17 mouse cellular contexts compared by ENCODE assay signal in genomic region chr13:98306393-98306792, GRCm38 (mm10). TPM values are rescaled to one million over a fixed set of nuclear protein-coding genes. Genes with fewer than 3 reads are reported as not detected.
DNase-seq lines count a peak whose midpoint lies in the region; ATAC-seq and TF ChIP-seq lines count a peak whose summit lies in the region.
"Had no signal": no experiment of that assay in that cellular context is flagged by ENCODE, and none has a peak within 500 bp of the region (broad histone marks: within the 10 kb centered on the region; RNA-seq: fewer than 3 reads in every experiment).

No protein-coding gene starts in this region.

- no peak overlapping the region for H3K4me3 ChIP-seq in forebrain, embryonic 13.5 days
- H3K4me3 ChIP-seq in forebrain, embryonic 11.5 days (ENCODE audit: low read depth, low read length): no peak overlapping the region
- no peak overlapping the region for H3K4me3 ChIP-seq in lung, embryonic 16.5 days (ENCODE audit: low read length)
- H3K4me3 ChIP-seq in midbrain, postnatal 0 days (ENCODE audit: low read depth, low read length): no peak overlapping the region
- H3K4me3 ChIP-seq: liver, embryonic 12.5 days had no signal

- no peak overlapping the region for H3K9ac ChIP-seq in forebrain, embryonic 13.5 days
- no peak overlapping the region for H3K9ac ChIP-seq in forebrain, embryonic 11.5 days (ENCODE audit: low read length)
- no peak overlapping the region for H3K9ac ChIP-seq in lung, embryonic 16.5 days (ENCODE audit: low read length)
- H3K9ac ChIP-seq in midbrain, postnatal 0 days (replicated peaks; ENCODE audit: low read length, poor library complexity, severe bottlenecking): no peak overlapping the region
- H3K9ac ChIP-seq: liver, embryonic 12.5 days had no signal

- H3K4me2 ChIP-seq in forebrain, embryonic 13.5 days: no peak overlapping the region
- H3K4me2 ChIP-seq in forebrain, embryonic 11.5 days (ENCODE audit: low read depth, low read length, severe bottlenecking): no peak overlapping the region
- no peak overlapping the region; the same call in 1 of the 2 replicates for H3K4me2 ChIP-seq in lung, embryonic 16.5 days (ENCODE audit: low read depth, low read length)
- no peak overlapping the region for H3K4me2 ChIP-seq in midbrain, postnatal 0 days (ENCODE audit: low read depth, low read length, poor library complexity, severe bottlenecking)
- H3K4me2 ChIP-seq: liver, embryonic 12.5 days had no signal

- 34% methylated on average over 5 of the region's 5 CpGs for WGBS in forebrain, embryonic 13.5 days
- 43% methylated on average over 5 of the region's 5 CpGs for WGBS in forebrain, embryonic 11.5 days
- WGBS in lung, embryonic 16.5 days: 31% methylated on average over 5 of the region's 5 CpGs
- 28% methylated on average over 5 of the region's 5 CpGs for WGBS in midbrain, postnatal 0 days

- H3K27me3 ChIP-seq in forebrain, embryonic 13.5 days: no peaks in the 10 kb centered on the region
- no peaks in the 10 kb centered on the region for H3K27me3 ChIP-seq in forebrain, embryonic 11.5 days (ENCODE audit: control insufficient read depth, insufficient read depth, low read length)
- H3K27me3 ChIP-seq in lung, embryonic 16.5 days (ENCODE audit: control insufficient read depth, insufficient read depth, low read depth, low read length): no peaks in the 10 kb centered on the region
- H3K27me3 ChIP-seq in midbrain, postnatal 0 days (ENCODE audit: insufficient read depth, low read length): no peaks in the 10 kb centered on the region
- H3K27me3 ChIP-seq: liver, embryonic 12.5 days had no signal

- 0 out of 2 replicates have a peak, but pooled peaks have one; percentile 39 for ATAC-seq in forebrain, embryonic 13.5 days
- ATAC-seq in forebrain, embryonic 11.5 days (replicated peaks; ENCODE audit: low FRiP score): no peak
- ATAC-seq in lung, embryonic 16.5 days (ENCODE audit: low read depth): 0 out of 2 replicates have a peak, but pooled peaks have one; percentile 51
- ATAC-seq in midbrain, postnatal 0 days (ENCODE audit: low FRiP score): no peak
- ATAC-seq: liver, embryonic 12.5 days had no signal

- H3K27ac ChIP-seq in forebrain, embryonic 13.5 days: peak overlapping the region; percentile 33; the same call in 1 of the 2 replicates
- no peak overlapping the region for H3K27ac ChIP-seq in forebrain, embryonic 11.5 days (ENCODE audit: low read depth, low read length)
- peak overlapping the region; percentile 60; the same call in 1 of the 2 replicates for H3K27ac ChIP-seq in lung, embryonic 16.5 days (ENCODE audit: low read length)
- H3K27ac ChIP-seq in midbrain, postnatal 0 days (ENCODE audit: low read depth, low read length): no peak overlapping the region
- H3K27ac ChIP-seq: liver, embryonic 12.5 days had no signal

- peaks cover 8% of the 10 kb centered on the region; the same call in 1 of the 2 replicates for H3K4me1 ChIP-seq in forebrain, embryonic 13.5 days
- no peaks in the 10 kb centered on the region for H3K4me1 ChIP-seq in forebrain, embryonic 11.5 days (replicated peaks; ENCODE audit: control insufficient read depth, insufficient read depth, low read length)
- H3K4me1 ChIP-seq in lung, embryonic 16.5 days (replicated peaks; ENCODE audit: control insufficient read depth, insufficient read depth, low read length): peaks cover 11% of the 10 kb centered on the region
- no peaks in the 10 kb centered on the region for H3K4me1 ChIP-seq in midbrain, postnatal 0 days (ENCODE audit: insufficient read depth, low read length)
- H3K4me1 ChIP-seq: liver, embryonic 12.5 days had no signal

- no peak for TF ChIP-seq CTCF in midbrain, postnatal 0 days (IDR thresholded peaks at IDR 0.05)

- peaks cover 36% of the 10 kb centered on the region for H3K36me3 ChIP-seq in forebrain, embryonic 13.5 days (ENCODE audit: poor library complexity, severe bottlenecking)
- H3K36me3 ChIP-seq in forebrain, embryonic 11.5 days (ENCODE audit: control insufficient read depth, insufficient read depth, low read length): peaks cover 5% of the 10 kb centered on the region
- H3K36me3 ChIP-seq in lung, embryonic 16.5 days (ENCODE audit: control insufficient read depth, insufficient read depth, low read length): peaks cover 22% of the 10 kb centered on the region
- H3K36me3 ChIP-seq in midbrain, postnatal 0 days (ENCODE audit: insufficient read depth, low read length): peaks cover 10% of the 10 kb centered on the region

- no peaks in the 10 kb centered on the region for H3K9me3 ChIP-seq in forebrain, embryonic 13.5 days (replicated peaks)
- no peaks in the 10 kb centered on the region for H3K9me3 ChIP-seq in forebrain, embryonic 11.5 days (ENCODE audit: control insufficient read depth, low read length)
- H3K9me3 ChIP-seq in lung, embryonic 16.5 days (ENCODE audit: control insufficient read depth, low read length): no peaks in the 10 kb centered on the region
- H3K9me3 ChIP-seq in midbrain, postnatal 0 days (ENCODE audit: low read length): no peaks in the 10 kb centered on the region
- H3K9me3 ChIP-seq: liver, embryonic 12.5 days had no signal

- no peak for DNase-seq in forebrain, embryonic 11.5 days (ENCODE audit: low spot score)
- no peak for DNase-seq in lung, postnatal 25 days (ENCODE audit: low spot score)
- peak; percentile 88 for DNase-seq in ZHBTc4 (ENCODE audit: low read depth, low spot score)
- peak; percentile 5 for DNase-seq in midbrain, postnatal 0 days (ENCODE audit: low spot score)
- no peak for DNase-seq in right cerebral cortex, postnatal 10 days (ENCODE audit: low spot score in 2 of 2)
- DNase-seq in adrenal gland, postnatal 10 days: no peak
- DNase-seq: gastrocnemius, postnatal 10 days had no signal

RNA-seq across cellular contexts. Expression of gene Btf3, which starts 10.4 kb away (rescaled TPM):
- 669 and 719 TPM in 2 replicates for polyA plus RNA-seq in forebrain, embryonic 13.5 days (2015; fragmentation: Nextera tagmentation; extraction: Ambion mirVana)
- polyA plus RNA-seq in forebrain, embryonic 11.5 days (2014; fragmentation: Nextera tagmentation; extraction: Ambion mirVana): 697 and 773 TPM in 2 replicates
- 621 and 661 TPM in 2 replicates for polyA plus RNA-seq in lung, embryonic 16.5 days (2015; fragmentation: Nextera tagmentation; extraction: Ambion mirVana)
- 269 and 303 TPM in 2 replicates for total RNA-seq in midbrain, postnatal 0 days (2014; rRNA removed)
- polyA plus RNA-seq in midbrain, postnatal 0 days (2015; fragmentation: Nextera tagmentation; extraction: Ambion mirVana): 441 and 472 TPM in 2 replicates
- total RNA-seq in adrenal gland, postnatal 10 days (2021): 100 to 1,000 TPM; 361 to 381 TPM

RNA-seq across cellular contexts. Expression of gene Gm21976, which starts 26.7 kb away (rescaled TPM):
- not detected in 2 replicates for polyA plus RNA-seq in forebrain, embryonic 13.5 days (2015; fragmentation: Nextera tagmentation; extraction: Ambion mirVana)
- polyA plus RNA-seq in forebrain, embryonic 11.5 days (2014; fragmentation: Nextera tagmentation; extraction: Ambion mirVana): not detected in 2 replicates
- not detected in 2 replicates for polyA plus RNA-seq in lung, embryonic 16.5 days (2015; fragmentation: Nextera tagmentation; extraction: Ambion mirVana)
- 3.0 TPM in 1 of 2 replicates, not detected in the other for total RNA-seq in midbrain, postnatal 0 days (2014; rRNA removed)
- not detected in 2 replicates for polyA plus RNA-seq in midbrain, postnatal 0 days (2015; fragmentation: Nextera tagmentation; extraction: Ambion mirVana)
- total RNA-seq in adrenal gland, postnatal 10 days (2021): not detected
- total RNA-seq: adrenal gland, adult 18-20 months; common myeloid progenitor, adult 5-6 weeks; gastrocnemius, postnatal 10 days; layer of hippocampus, adult 8-10 months; left cerebral cortex, postnatal 25 days; megakaryocyte-erythroid progenitor cell, adult 5-6 weeks had no signal
- polyA plus RNA-seq: heart, embryonic 14.5 days; liver, embryonic 12.5 days; small intestine, adult 2 months had no signal

RNA-seq across cellular contexts. Expression of gene Ankra2, which starts 43.5 kb away (rescaled TPM):
- 43.3 and 45.8 TPM in 2 replicates for polyA plus RNA-seq in forebrain, embryonic 13.5 days (2015; fragmentation: Nextera tagmentation; extraction: Ambion mirVana)
- polyA plus RNA-seq in forebrain, embryonic 11.5 days (2014; fragmentation: Nextera tagmentation; extraction: Ambion mirVana): 30.2 and 33.3 TPM in 2 replicates
- 16.8 and 17.2 TPM in 2 replicates for polyA plus RNA-seq in lung, embryonic 16.5 days (2015; fragmentation: Nextera tagmentation; extraction: Ambion mirVana)
- 81.8 and 102 TPM in 2 replicates for total RNA-seq in midbrain, postnatal 0 days (2014; rRNA removed)
- 102 and 109 TPM in 2 replicates for polyA plus RNA-seq in midbrain, postnatal 0 days (2015; fragmentation: Nextera tagmentation; extraction: Ambion mirVana)
- 10 to 100 TPM; 22.7 to 26.9 TPM for total RNA-seq in adrenal gland, postnatal 10 days (2021)

RNA-seq across cellular contexts. Expression of gene Utp15, which starts 43.6 kb away (rescaled TPM):
- 31.3 and 32.1 TPM in 2 replicates for polyA plus RNA-seq in forebrain, embryonic 13.5 days (2015; fragmentation: Nextera tagmentation; extraction: Ambion mirVana)
- 43.0 and 46.5 TPM in 2 replicates for polyA plus RNA-seq in forebrain, embryonic 11.5 days (2014; fragmentation: Nextera tagmentation; extraction: Ambion mirVana)
- 26.4 and 28.6 TPM in 2 replicates for polyA plus RNA-seq in lung, embryonic 16.5 days (2015; fragmentation: Nextera tagmentation; extraction: Ambion mirVana)
- total RNA-seq in midbrain, postnatal 0 days (2014; rRNA removed): 24.7 and 35.2 TPM in 2 replicates
- polyA plus RNA-seq in midbrain, postnatal 0 days (2015; fragmentation: Nextera tagmentation; extraction: Ambion mirVana): 24.1 and 26.0 TPM in 2 replicates
- 10 to 100 TPM; 16.4 TPM for total RNA-seq in adrenal gland, postnatal 10 days (2021)

RNA-seq across cellular contexts. Expression of gene Foxd1, which starts 47.6 kb away (rescaled TPM):
- 0.68 and 0.80 TPM in 2 replicates for polyA plus RNA-seq in forebrain, embryonic 13.5 days (2015; fragmentation: Nextera tagmentation; extraction: Ambion mirVana)
- 4.4 and 4.8 TPM in 2 replicates for polyA plus RNA-seq in forebrain, embryonic 11.5 days (2014; fragmentation: Nextera tagmentation; extraction: Ambion mirVana)
- polyA plus RNA-seq in lung, embryonic 16.5 days (2015; fragmentation: Nextera tagmentation; extraction: Ambion mirVana): 0.08 TPM in 1 of 2 replicates, not detected in the other
- total RNA-seq in midbrain, postnatal 0 days (2014; rRNA removed): 2.4 and 2.5 TPM in 2 replicates
- polyA plus RNA-seq in midbrain, postnatal 0 days (2015; fragmentation: Nextera tagmentation; extraction: Ambion mirVana): 0.59 and 0.74 TPM in 2 replicates
- total RNA-seq in adrenal gland, postnatal 10 days (2021): 1 to 10 TPM in 1 of 2 experiments, under 1 TPM in 1; 0.72 to 1.1 TPM
- total RNA-seq: common myeloid progenitor, adult 5-6 weeks; megakaryocyte-erythroid progenitor cell, adult 5-6 weeks had no signal
- polyA plus RNA-seq: heart, embryonic 14.5 days; liver, embryonic 12.5 days; small intestine, adult 2 months had no signal

Comparison
In these comparisons a context has a peak if more than half of its experiments do, and no peak if none do; other contexts are left out.
1. ATAC-seq: peak in forebrain, embryonic 13.5 days (single experiment) and lung, embryonic 16.5 days (single experiment); none in forebrain, embryonic 11.5 days (single experiment) and midbrain, postnatal 0 days (single experiment).
2. H3K27ac ChIP-seq: peak in forebrain, embryonic 13.5 days (single experiment) and lung, embryonic 16.5 days (single experiment); none in forebrain, embryonic 11.5 days (single experiment) and midbrain, postnatal 0 days (single experiment).
3. DNase-seq: peak in ZHBTc4 (single experiment) and midbrain, postnatal 0 days (single experiment); none in forebrain, embryonic 11.5 days (single experiment), lung, postnatal 25 days (single experiment), right cerebral cortex, postnatal 10 days (0 of 2) and adrenal gland, postnatal 10 days (single experiment).